Mouse (Mus musculus) testis, postnatal 14 days (tissue): ENCODE results near the gene Btbd9.

Experiments used
- DNase-seq: peaks from one replicate; pipeline ENCODE4 v3.0.0; 2021; ENCODE audit warnings: low spot score

Gene Btbd9

GRCm38 (mm10) chr17:30335746-30336145, 240.5 kb downstream of the Btbd9 start:
- DNase-seq, result no peak

DNA sequence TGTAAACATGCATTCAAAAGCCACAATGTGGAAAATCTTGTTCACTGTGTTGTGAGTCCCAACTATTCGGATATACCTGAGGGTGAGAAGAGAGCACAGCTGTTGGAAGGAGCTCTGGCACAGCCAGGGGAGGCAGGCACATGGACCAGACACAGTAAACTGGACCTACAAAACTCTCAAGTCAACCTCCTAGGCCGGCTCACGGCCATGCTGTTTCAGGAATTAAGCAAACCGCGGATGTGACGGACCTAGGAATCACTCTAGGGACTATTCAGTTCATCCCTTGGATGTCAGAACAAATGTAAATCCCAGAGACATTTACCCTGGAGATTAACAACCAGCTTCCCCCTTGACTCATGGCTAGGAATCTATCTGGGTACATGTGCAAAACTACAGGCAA, 242.0 kb downstream of the Btbd9 start:
- no peak for DNase-seq

GRCm38 (mm10) chr17:30333136-30333535, 243.2 kb downstream of the Btbd9 start:
- DNase-seq, result no peak

DNA sequence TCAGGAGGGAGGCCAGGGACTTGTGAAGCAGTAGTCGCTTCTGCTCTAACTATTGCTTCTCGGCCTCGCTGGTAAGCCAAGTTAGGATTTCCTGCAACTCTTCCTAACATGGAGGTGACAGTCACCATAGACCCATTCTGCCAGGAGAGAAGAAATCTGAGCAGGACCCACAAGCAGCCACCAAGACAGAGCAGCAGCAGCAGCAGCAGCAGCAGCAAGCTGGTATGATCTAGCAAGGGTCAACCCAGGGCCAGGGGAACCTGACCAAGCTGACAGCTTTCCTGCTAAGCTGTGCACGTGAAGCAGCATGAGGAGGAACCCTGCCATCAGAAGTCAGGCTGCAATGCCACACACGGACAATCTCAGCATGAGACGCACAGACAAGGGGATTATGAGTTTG, 244.9 kb downstream of the Btbd9 start:
- DNase-seq, result no peak

DNA sequence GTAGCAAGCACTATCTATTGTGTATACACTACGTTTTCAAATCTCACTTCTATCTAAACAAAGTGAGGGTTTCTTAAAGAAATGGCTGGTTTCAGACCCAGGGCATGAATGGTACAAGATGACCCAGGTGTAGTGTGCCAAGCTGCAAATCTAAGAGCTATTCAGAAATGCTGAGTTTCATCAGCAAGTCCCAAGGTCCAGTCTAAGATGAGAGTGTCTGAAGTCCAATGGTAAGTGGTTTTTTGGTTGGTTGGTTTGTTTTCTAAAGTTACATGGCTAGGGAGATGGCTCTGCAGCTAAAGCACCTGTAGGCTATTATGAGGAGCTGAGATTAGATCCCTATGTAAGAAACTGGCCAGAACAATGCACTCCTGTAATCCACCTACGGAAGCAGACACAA, 246.8 kb downstream of the Btbd9 start:
- no peak for DNase-seq

GRCm38 (mm10) chr17:30328924-30329323, 247.4 kb downstream of the Btbd9 start:
- no peak for DNase-seq

DNA sequence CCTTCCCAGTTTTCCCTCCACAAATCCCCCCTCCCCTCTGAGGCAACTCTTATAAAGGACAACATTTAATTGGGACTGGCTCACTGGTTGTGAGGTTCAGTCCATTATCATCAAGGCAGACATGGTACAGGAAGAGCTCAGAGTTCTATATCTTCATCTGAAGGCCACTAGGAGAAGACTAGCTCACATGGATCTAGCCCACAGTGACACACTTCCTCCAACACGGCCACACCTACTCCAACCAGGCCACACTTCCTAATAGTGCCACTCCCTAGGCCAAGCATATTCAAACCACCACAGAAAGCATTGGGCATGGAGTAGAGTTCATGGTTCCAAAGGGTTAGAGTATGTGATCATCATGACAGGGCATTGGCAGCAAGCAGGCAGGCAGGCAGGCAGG, 249.4 kb downstream of the Btbd9 start:
- no peak for DNase-seq

DNA sequence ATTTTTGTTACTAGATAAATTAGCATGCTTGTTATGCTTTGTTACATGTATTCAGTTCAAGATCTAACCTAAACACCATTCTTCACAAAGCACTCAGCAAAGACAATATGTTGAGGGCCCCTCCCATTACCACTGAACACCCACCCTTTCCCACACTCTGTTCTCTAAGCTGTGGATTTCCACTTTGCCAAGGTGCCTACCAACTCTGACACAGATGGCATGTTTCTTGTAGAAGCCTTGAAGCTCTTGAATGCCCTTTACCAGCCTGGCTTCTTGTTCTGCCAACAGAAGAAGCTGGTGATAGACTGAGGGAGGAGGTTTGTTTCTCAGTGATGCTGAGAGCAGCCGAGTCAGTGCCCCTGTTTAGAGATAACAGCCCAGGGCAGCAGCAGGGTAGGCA, 256.0 kb downstream of the Btbd9 start:
- DNase-seq, result no peak

DNA sequence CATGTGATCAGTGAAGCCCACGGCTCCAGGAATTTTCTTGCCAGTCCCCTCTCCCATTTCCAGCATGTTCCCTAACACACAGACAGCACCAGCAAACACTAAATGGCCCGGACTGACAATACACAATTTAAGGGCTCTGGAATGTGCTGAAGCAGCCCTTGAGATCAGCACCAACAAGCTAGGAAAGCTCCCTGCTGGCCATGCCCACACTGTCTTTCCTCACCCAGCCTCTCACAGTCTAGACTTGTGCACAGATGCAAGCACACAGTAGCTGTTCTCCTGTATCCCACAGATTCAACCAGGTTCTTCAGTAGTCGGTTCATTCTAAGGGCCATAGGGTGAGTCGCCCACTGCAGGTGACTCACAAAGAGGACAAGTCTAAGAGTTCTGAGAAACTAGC, 263.6 kb downstream of the Btbd9 start:
- DNase-seq, result no peak

- no peak for DNase-seq
These were observed 266.7 kb downstream of the Btbd9 start for GRCm38 (mm10) chr17:30309627-30310026.

DNA sequence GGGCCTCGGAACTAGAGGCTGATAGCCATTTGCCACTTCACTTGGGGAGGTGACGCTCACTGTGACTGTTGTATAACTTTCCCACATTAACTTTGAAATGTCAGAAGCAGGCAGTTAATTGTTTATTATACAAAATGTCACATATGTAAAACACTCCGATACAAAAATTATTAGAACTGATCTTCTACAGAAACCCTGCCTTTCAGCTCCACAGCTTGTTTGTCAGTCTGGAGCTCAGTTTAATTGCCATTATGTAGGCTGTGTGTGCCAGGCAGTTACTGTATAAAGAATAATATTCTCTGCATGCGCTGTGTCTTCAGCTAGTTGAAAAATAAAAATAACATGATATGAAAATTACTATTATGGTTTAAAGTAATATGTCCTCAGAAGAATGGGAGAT, 267.4 kb downstream of the Btbd9 start:
- DNase-seq, result no peak

- no peak for DNase-seq
These were observed 268.0 kb downstream of the Btbd9 start for GRCm38 (mm10) chr17:30308317-30308716.

DNA sequence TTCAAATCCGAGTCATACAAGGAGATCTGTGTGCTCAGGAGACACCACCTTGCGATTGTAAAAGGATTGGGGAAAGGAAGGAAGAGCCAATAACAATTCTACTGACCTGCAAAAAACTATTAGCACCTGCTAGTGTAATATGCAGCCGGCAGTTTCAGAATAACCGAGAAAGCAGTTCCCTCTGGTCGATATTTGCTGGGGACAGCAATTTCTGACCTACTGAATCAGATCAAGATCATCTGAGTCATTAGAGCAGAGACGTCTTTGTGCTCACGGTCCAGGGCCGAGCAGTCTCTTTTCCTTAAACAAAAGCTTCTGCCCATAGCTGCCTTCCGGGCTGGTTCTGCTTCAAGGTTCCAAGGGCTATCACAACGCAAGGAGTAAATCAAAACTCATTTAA, 269.1 kb downstream of the Btbd9 start:
- no peak for DNase-seq

- no peak for DNase-seq
These were observed 271.5 kb downstream of the Btbd9 start for GRCm38 (mm10) chr17:30304766-30305165.

GRCm38 (mm10) chr17:30301338-30301737, 274.9 kb downstream of the Btbd9 start:
- no peak for DNase-seq

- DNase-seq, result no peak
These were observed 278.9 kb downstream of the Btbd9 start for GRCm38 (mm10) chr17:30297432-30297831.

DNA sequence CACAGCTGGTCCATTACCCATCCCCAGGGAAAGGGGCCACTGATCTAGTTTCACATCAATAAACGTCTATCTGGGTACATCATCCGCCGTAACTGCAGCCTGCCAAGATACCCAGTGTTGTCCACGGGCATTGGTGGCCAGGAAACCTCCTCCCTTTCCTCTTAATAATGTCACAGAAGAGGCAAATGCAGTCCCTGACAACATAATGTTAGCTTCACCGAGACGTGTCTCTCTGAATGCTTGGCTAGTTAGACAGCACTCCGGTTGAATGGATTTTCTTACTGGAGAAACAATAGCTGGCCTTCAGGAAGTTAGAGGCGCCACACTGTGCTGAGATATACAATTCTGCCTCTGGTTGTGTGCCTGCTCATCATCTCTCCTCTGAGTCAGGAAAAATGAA, 280.2 kb downstream of the Btbd9 start:
- DNase-seq, result no peak

- no peak for DNase-seq
These were observed 283.6 kb downstream of the Btbd9 start for GRCm38 (mm10) chr17:30292666-30293065.

DNA sequence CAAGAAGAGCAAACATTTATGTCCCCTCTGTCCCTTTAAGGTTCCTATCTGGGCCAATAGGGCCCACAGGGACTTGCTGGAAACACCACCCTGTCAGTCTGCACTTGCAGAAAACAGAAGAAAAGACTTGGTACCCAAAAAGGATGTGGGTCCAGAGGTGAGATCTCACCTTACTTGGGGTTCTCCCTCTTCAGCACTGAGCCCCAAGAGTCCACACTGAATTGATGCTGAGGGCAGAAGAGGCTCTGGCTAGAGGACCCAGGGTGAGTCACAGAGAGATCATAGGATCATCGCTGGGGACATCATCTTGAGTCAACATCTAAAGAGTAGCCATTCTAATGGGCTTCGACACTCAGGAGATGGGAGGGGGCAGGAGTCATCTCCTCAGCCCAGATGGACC, 290.6 kb downstream of the Btbd9 start:
- DNase-seq, result no peak

- no peak for DNase-seq
These were observed 292.7 kb downstream of the Btbd9 start for GRCm38 (mm10) chr17:30283460-30284050.

GRCm38 (mm10) chr17:30283001-30283400, 293.3 kb downstream of the Btbd9 start:
- DNase-seq, result no peak

- DNase-seq, result no peak
These were observed 295.8 kb downstream of the Btbd9 start for GRCm38 (mm10) chr17:30280323-30281118.

- DNase-seq, result no peak
These were observed 296.6 kb downstream of the Btbd9 start for GRCm38 (mm10) chr17:30279684-30280083.
